Mouse (Mus musculus): ENCODE measurements at regions not wholly inside any gene's neighbourhood (a gene's known extent, or its start where the extent isn't known, plus 50 kb on each side); places are given as distances from the start of the nearest gene placed in this dataset.

- H3K4me1 ChIP-seq (ENCODE audit: control insufficient read depth, insufficient read depth, low read length), result no peaks in the 10 kb centered on the region
- H3K36me3 ChIP-seq (ENCODE audit: control insufficient read depth, insufficient read depth, low read length), result no peaks in the 10 kb centered on the region
- H3K27me3 ChIP-seq (ENCODE audit: control insufficient read depth, insufficient read depth, low read length), result no peaks in the 10 kb centered on the region
- H3K4me3 ChIP-seq (ENCODE audit: control insufficient read depth, low read depth, low read length), result no peak overlapping the region
- H3K27ac ChIP-seq (ENCODE audit: control insufficient read depth, insufficient read depth, low read depth, low read length), result no peak overlapping the region
- TF ChIP-seq CTCF (IDR thresholded peaks at IDR 0.05; ENCODE audit: control insufficient read depth, insufficient read depth, insufficient replicate concordance, low read depth, low read length), result no peak
- no peak for TF ChIP-seq POLR2A (IDR thresholded peaks at IDR 0.05; ENCODE audit: control insufficient read depth, low read depth, low read length)
Measured at GRCm38 (mm10) chr10:46185763-46186458, 608.3 kb downstream of the Hace1 start.

- Histone ChIP-seq H3K27me3 (ENCODE audit: control insufficient read depth, insufficient read depth, low read length) (no peaks in the 10 kb centered on the region), H3K4me3 (ENCODE audit: control insufficient read depth, low read depth, low read length) (no peak overlapping the region), H3K36me3 (ENCODE audit: control insufficient read depth, insufficient read depth, low read length) (no peaks in the 10 kb centered on the region), H3K4me1 (ENCODE audit: control insufficient read depth, insufficient read depth, low read length) (no peaks in the 10 kb centered on the region), H3K27ac (ENCODE audit: control insufficient read depth, insufficient read depth, low read depth, low read length) (no peak overlapping the region)
- TF ChIP-seq POLR2A (IDR thresholded peaks at IDR 0.05; ENCODE audit: control insufficient read depth, low read depth, low read length) (no peak), CTCF (IDR thresholded peaks at IDR 0.05; ENCODE audit: control insufficient read depth, insufficient read depth, insufficient replicate concordance, low read depth, low read length) (no peak)
Measured at GRCm38 (mm10) chr10:46194143-46194542, 616.5 kb downstream of the Hace1 start.

- no peaks in the 10 kb centered on the region for H3K36me3 ChIP-seq (ENCODE audit: control insufficient read depth, insufficient read depth, low read length)
- no peaks in the 10 kb centered on the region for H3K27me3 ChIP-seq (ENCODE audit: control insufficient read depth, insufficient read depth, low read length)
- H3K4me1 ChIP-seq (ENCODE audit: control insufficient read depth, insufficient read depth, low read length), result no peaks in the 10 kb centered on the region
- no peak for TF ChIP-seq POLR2A (IDR thresholded peaks at IDR 0.05; ENCODE audit: control insufficient read depth, low read depth, low read length)
- TF ChIP-seq CTCF (IDR thresholded peaks at IDR 0.05; ENCODE audit: control insufficient read depth, insufficient read depth, insufficient replicate concordance, low read depth, low read length), result no peak
- no peak overlapping the region for H3K27ac ChIP-seq (ENCODE audit: control insufficient read depth, insufficient read depth, low read depth, low read length)
- H3K4me3 ChIP-seq (ENCODE audit: control insufficient read depth, low read depth, low read length), result no peak overlapping the region
Measured at GRCm38 (mm10) chr10:46226837-46227402, 649.3 kb downstream of the Hace1 start.

GRCm38 (mm10) chr10:46229608-46230007 lies 652.0 kb downstream of the Hace1 start:
- Histone ChIP-seq H3K4me1 (ENCODE audit: control insufficient read depth, insufficient read depth, low read length) (no peaks in the 10 kb centered on the region), H3K36me3 (ENCODE audit: control insufficient read depth, insufficient read depth, low read length) (no peaks in the 10 kb centered on the region), H3K27me3 (ENCODE audit: control insufficient read depth, insufficient read depth, low read length) (no peaks in the 10 kb centered on the region), H3K27ac (ENCODE audit: control insufficient read depth, insufficient read depth, low read depth, low read length) (no peak overlapping the region), H3K4me3 (ENCODE audit: control insufficient read depth, low read depth, low read length) (no peak overlapping the region)
- TF ChIP-seq POLR2A (IDR thresholded peaks at IDR 0.05; ENCODE audit: control insufficient read depth, low read depth, low read length) (no peak), CTCF (IDR thresholded peaks at IDR 0.05; ENCODE audit: control insufficient read depth, insufficient read depth, insufficient replicate concordance, low read depth, low read length) (no peak)

GRCm38 (mm10) chr10:46235581-46235980 lies 658.0 kb downstream of the Hace1 start:
- TF ChIP-seq CTCF (IDR thresholded peaks at IDR 0.05; ENCODE audit: control insufficient read depth, insufficient read depth, insufficient replicate concordance, low read depth, low read length), result no peak
- TF ChIP-seq POLR2A (IDR thresholded peaks at IDR 0.05; ENCODE audit: control insufficient read depth, low read depth, low read length), result no peak
- Histone ChIP-seq H3K4me1 (ENCODE audit: control insufficient read depth, insufficient read depth, low read length) (no peaks in the 10 kb centered on the region), H3K27ac (ENCODE audit: control insufficient read depth, insufficient read depth, low read depth, low read length) (no peak overlapping the region), H3K4me3 (ENCODE audit: control insufficient read depth, low read depth, low read length) (no peak overlapping the region), H3K27me3 (ENCODE audit: control insufficient read depth, insufficient read depth, low read length) (no peaks in the 10 kb centered on the region), H3K36me3 (ENCODE audit: control insufficient read depth, insufficient read depth, low read length) (no peaks in the 10 kb centered on the region)

- no peak overlapping the region for H3K4me3 ChIP-seq (ENCODE audit: control insufficient read depth, low read depth, low read length)
- no peaks in the 10 kb centered on the region for H3K27me3 ChIP-seq (ENCODE audit: control insufficient read depth, insufficient read depth, low read length)
- no peaks in the 10 kb centered on the region for H3K4me1 ChIP-seq (ENCODE audit: control insufficient read depth, insufficient read depth, low read length)
- no peak for TF ChIP-seq CTCF (IDR thresholded peaks at IDR 0.05; ENCODE audit: control insufficient read depth, insufficient read depth, insufficient replicate concordance, low read depth, low read length)
- H3K36me3 ChIP-seq (ENCODE audit: control insufficient read depth, insufficient read depth, low read length), result no peaks in the 10 kb centered on the region
- no peak overlapping the region for H3K27ac ChIP-seq (ENCODE audit: control insufficient read depth, insufficient read depth, low read depth, low read length)
Measured at GRCm38 (mm10) chr10:46255575-46255974, 677.9 kb downstream of the Hace1 start.

- no peaks in the 10 kb centered on the region for H3K27me3 ChIP-seq (ENCODE audit: control insufficient read depth, insufficient read depth, low read length)
- no peaks in the 10 kb centered on the region for H3K36me3 ChIP-seq (ENCODE audit: control insufficient read depth, insufficient read depth, low read length)
- no peak overlapping the region for H3K4me3 ChIP-seq (ENCODE audit: control insufficient read depth, low read depth, low read length)
- H3K4me1 ChIP-seq (ENCODE audit: control insufficient read depth, insufficient read depth, low read length), result no peaks in the 10 kb centered on the region
- no peak for TF ChIP-seq CTCF (IDR thresholded peaks at IDR 0.05; ENCODE audit: control insufficient read depth, insufficient read depth, insufficient replicate concordance, low read depth, low read length)
- TF ChIP-seq POLR2A (IDR thresholded peaks at IDR 0.05; ENCODE audit: control insufficient read depth, low read depth, low read length), result no peak
- no peak overlapping the region for H3K27ac ChIP-seq (ENCODE audit: control insufficient read depth, insufficient read depth, low read depth, low read length)
Measured at GRCm38 (mm10) chr10:46269710-46270109, 692.1 kb downstream of the Hace1 start.
